Mouse (Mus musculus) stomach, embryonic 14.5 days (tissue): ENCODE measurements at regions not wholly inside any gene's neighbourhood (a gene's known extent, or its start where the extent isn't known, plus 50 kb on each side); places are given as distances from the start of the nearest gene placed in this dataset.

Source experiments
- ATAC-seq: fragments of 200-750 bp; cut with Nextera tagmentation; 2 replicates; pipeline ENCODE4 v1.8.0; 2017; ENCODE audit warnings: low read depth, moderate TSS enrichment; ENCODE audit not compliant: insufficient number of reproducible peaks, insufficient read depth, low FRiP score
- H3K27ac ChIP-seq: fragments of 300-500 bp; sonication (generic); 2 replicates; pipeline ENCODE4 v1.5.1; 2014; ENCODE audit warnings: mild to moderate bottlenecking, low read length, moderate library complexity, mixed read lengths
- H3K27me3 ChIP-seq: fragments of 300-500 bp; sonication (generic); 2 replicates; pipeline ENCODE4 v1.6.1; 2014; ENCODE audit warnings: low read length, control low read depth, mixed read lengths; ENCODE audit not compliant: control insufficient read depth, insufficient read depth
- H3K36me3 ChIP-seq: fragments of 300-500 bp; sonication (generic); 2 replicates; pipeline ENCODE4 v1.6.1; 2014; ENCODE audit warnings: mild to moderate bottlenecking, control low read depth, low read length, moderate library complexity, mixed read lengths; ENCODE audit not compliant: control insufficient read depth, insufficient read depth
- H3K4me1 ChIP-seq: fragments of 300-500 bp; sonication (generic); 2 replicates; pipeline ENCODE4 v1.6.1; 2014; ENCODE audit warnings: low read length, control low read depth, mixed read lengths; ENCODE audit not compliant: control insufficient read depth, insufficient read depth
- H3K4me2 ChIP-seq: fragments of 300-500 bp; sonication (generic); replicated peaks from 2 replicates; pipeline ENCODE4 v1.6.1; 2014; ENCODE audit warnings: low read depth, low read length, control low read depth
- H3K4me3 ChIP-seq: fragments of 300-500 bp; sonication (generic); 2 replicates; pipeline ENCODE4 v1.5.1; 2014; ENCODE audit warnings: low read depth, low read length, control low read depth
- H3K9ac ChIP-seq: fragments of 300-500 bp; sonication (generic); replicated peaks from 2 replicates; pipeline ENCODE4 v1.6.1; 2014; ENCODE audit warnings: low read depth, mild to moderate bottlenecking, control low read depth, low read length, moderate library complexity, mixed read lengths
- H3K9me3 ChIP-seq: fragments of 300-500 bp; sonication (generic); 2 replicates; pipeline ENCODE4 v1.6.1; 2016; ENCODE audit warnings: low read depth, low read length, control low read depth; ENCODE audit not compliant: control insufficient read depth
- WGBS: fragments of 180-500 bp; shearing (Covaris S2); extraction: QIAGEN DNeasy Blood & Tissue Kit; methylation state at CpG from one replicate; pipeline ENCODE4 v1.1.7; 2014; 5-methylcytosine and 5-hydroxymethylcytosine counted together

GRCm38 (mm10) chr2:160236806-160237205, 97.2 kb downstream of the Gm826 start:
- no peaks in the 10 kb centered on the region for H3K9me3 ChIP-seq
- 65% methylated on average over 7 of the region's 7 CpGs for WGBS
- no peaks in the 10 kb centered on the region for H3K4me1 ChIP-seq
- no peak overlapping the region for H3K9ac ChIP-seq
- H3K4me2 ChIP-seq = no peak overlapping the region
- H3K27ac ChIP-seq = no peak overlapping the region
- H3K4me3 ChIP-seq = no peak overlapping the region
- H3K27me3 ChIP-seq = no peaks in the 10 kb centered on the region
- ATAC-seq = no peak
- H3K36me3 ChIP-seq = no peaks in the 10 kb centered on the region

- H3K9me3 ChIP-seq = no peaks in the 10 kb centered on the region
- no peaks in the 10 kb centered on the region for H3K36me3 ChIP-seq
- WGBS = 64% methylated on average over 8 of the region's 8 CpGs
- no peaks in the 10 kb centered on the region for H3K27me3 ChIP-seq
- no peak overlapping the region for H3K9ac ChIP-seq
- no peak for ATAC-seq
- no peak overlapping the region for H3K27ac ChIP-seq
- no peak overlapping the region for H3K4me2 ChIP-seq
- H3K4me3 ChIP-seq = no peak overlapping the region
- H3K4me1 ChIP-seq = no peaks in the 10 kb centered on the region
These were observed 103.2 kb downstream of the Gm826 start for GRCm38 (mm10) chr2:160230786-160231185.

GRCm38 (mm10) chr2:160228331-160229035, 105.5 kb downstream of the Gm826 start:
- ATAC-seq = no peak
- Histone ChIP-seq H3K9me3 (no peaks in the 10 kb centered on the region), H3K27me3 (no peaks in the 10 kb centered on the region), H3K9ac (no peak overlapping the region), H3K36me3 (no peaks in the 10 kb centered on the region), H3K4me3 (no peak overlapping the region), H3K4me1 (no peaks in the 10 kb centered on the region), H3K4me2 (no peak overlapping the region), H3K27ac (no peak overlapping the region)
- WGBS = 73% methylated on average over 8 of the region's 8 CpGs

- Histone ChIP-seq H3K27ac (no peak overlapping the region), H3K4me1 (no peaks in the 10 kb centered on the region), H3K27me3 (no peaks in the 10 kb centered on the region), H3K4me3 (no peak overlapping the region), H3K9ac (no peak overlapping the region), H3K4me2 (no peak overlapping the region), H3K36me3 (no peaks in the 10 kb centered on the region), H3K9me3 (no peaks in the 10 kb centered on the region)
- 71% methylated on average over 5 of the region's 5 CpGs for WGBS
- no peak for ATAC-seq
These were observed 108.5 kb downstream of the Gm826 start for GRCm38 (mm10) chr2:160225450-160225849.

GRCm38 (mm10) chr2:160223366-160223765, 110.6 kb downstream of the Gm826 start:
- H3K4me1 ChIP-seq = no peaks in the 10 kb centered on the region
- no peak overlapping the region for H3K4me2 ChIP-seq
- no peak overlapping the region for H3K27ac ChIP-seq
- no peak for ATAC-seq
- H3K36me3 ChIP-seq = no peaks in the 10 kb centered on the region
- H3K9ac ChIP-seq = no peak overlapping the region
- no peaks in the 10 kb centered on the region for H3K9me3 ChIP-seq
- WGBS = 89% methylated on average over 8 of the region's 8 CpGs
- H3K27me3 ChIP-seq = no peaks in the 10 kb centered on the region
- no peak overlapping the region for H3K4me3 ChIP-seq

- Histone ChIP-seq H3K27ac (no peak overlapping the region), H3K4me2 (no peak overlapping the region), H3K36me3 (no peaks in the 10 kb centered on the region), H3K4me1 (no peaks in the 10 kb centered on the region), H3K4me3 (no peak overlapping the region), H3K9ac (no peak overlapping the region), H3K9me3 (no peaks in the 10 kb centered on the region), H3K27me3 (no peaks in the 10 kb centered on the region)
- no peak for ATAC-seq
- WGBS = 76% methylated on average over 11 of the region's 11 CpGs
These were observed 112.2 kb downstream of the Gm826 start for GRCm38 (mm10) chr2:160221772-160222171.

- H3K4me2 ChIP-seq = no peak overlapping the region
- H3K27ac ChIP-seq = no peak overlapping the region
- H3K4me3 ChIP-seq = no peak overlapping the region
- ATAC-seq = peak; percentile 58; the same call in 1 of the 2 replicates
- no peaks in the 10 kb centered on the region for H3K27me3 ChIP-seq
- no peak overlapping the region for H3K9ac ChIP-seq
- WGBS = 19% methylated on average over 7 of the region's 7 CpGs
- H3K4me1 ChIP-seq = no peaks in the 10 kb centered on the region
- no peaks in the 10 kb centered on the region for H3K36me3 ChIP-seq
- no peaks in the 10 kb centered on the region for H3K9me3 ChIP-seq
These were observed 113.4 kb downstream of the Gm826 start for GRCm38 (mm10) chr2:160220562-160221021.

GRCm38 (mm10) chr2:160214032-160214812, 119.7 kb downstream of the Gm826 start:
- no peaks in the 10 kb centered on the region for H3K27me3 ChIP-seq
- no peaks in the 10 kb centered on the region for H3K4me1 ChIP-seq
- WGBS = 87% methylated on average over 10 of the region's 10 CpGs

More at GRCm38 (mm10) chr2:160214032-160214812, 119.7 kb downstream of the Gm826 start:
- Histone ChIP-seq H3K36me3 (no peaks in the 10 kb centered on the region), H3K9me3 (no peaks in the 10 kb centered on the region), H3K9ac (no peak overlapping the region), H3K4me3 (no peak overlapping the region), H3K27ac (no peak overlapping the region), H3K4me2 (no peak overlapping the region)
- no peak for ATAC-seq
